Mouse (Mus musculus): Measurements from ENCODE around the gene Gm648.

DNA sequence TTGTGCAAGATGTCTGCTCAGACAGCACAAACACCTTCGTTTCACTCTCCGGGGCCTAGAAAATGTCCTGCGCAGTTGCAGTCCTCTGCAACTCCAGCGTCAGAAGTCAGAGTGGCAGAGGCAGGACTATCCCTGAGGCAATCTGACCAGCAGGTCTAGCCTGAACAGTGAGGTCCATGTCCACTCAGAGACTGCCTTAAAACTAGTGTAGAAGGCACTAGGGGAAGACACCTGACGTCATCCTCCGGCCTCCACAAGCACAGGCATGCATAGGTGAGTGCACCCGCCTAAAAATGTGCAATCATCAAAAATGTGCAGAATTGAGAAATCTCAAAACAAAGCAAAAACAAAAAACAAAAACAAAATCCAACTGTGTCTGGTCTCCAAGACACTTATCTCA, at the start of gene Gm648:
- TF ChIP-seq CTCF (IDR thresholded peaks at IDR 0.05; ENCODE audit: low read depth, low read length), result no peak
- no peak for TF ChIP-seq POLR2A (IDR thresholded peaks at IDR 0.05; ENCODE audit: borderline replicate concordance, low read depth, low read length)
